Mouse (Mus musculus) heart, adult 8-10 months (tissue): Measurements from ENCODE around the gene Slc17a4. TPM values are rescaled to one million over a fixed set of nuclear protein-coding genes. Genes with fewer than 3 reads are reported as not detected.

Source experiments
- DNase-seq: peaks from one replicate; pipeline ENCODE4 v3.0.0; 2022; ENCODE audit warnings: low spot score
- microRNA-seq: library from miRNA; unstranded; fragments of <30 nt; microRNA quantifications from one replicate; pipeline ENCODE4 v1.2.0, GENCODE M21; 2022
- total RNA-seq, 4 experiments: library from RNA; stranded (reverse); gene quantifications; 2 replicates each; pipeline ENCODE4 v1.2.4; 2022

The Slc17a4 gene
- total RNA-seq, 4 experiments from 2014 or later, result not detected

DNA sequence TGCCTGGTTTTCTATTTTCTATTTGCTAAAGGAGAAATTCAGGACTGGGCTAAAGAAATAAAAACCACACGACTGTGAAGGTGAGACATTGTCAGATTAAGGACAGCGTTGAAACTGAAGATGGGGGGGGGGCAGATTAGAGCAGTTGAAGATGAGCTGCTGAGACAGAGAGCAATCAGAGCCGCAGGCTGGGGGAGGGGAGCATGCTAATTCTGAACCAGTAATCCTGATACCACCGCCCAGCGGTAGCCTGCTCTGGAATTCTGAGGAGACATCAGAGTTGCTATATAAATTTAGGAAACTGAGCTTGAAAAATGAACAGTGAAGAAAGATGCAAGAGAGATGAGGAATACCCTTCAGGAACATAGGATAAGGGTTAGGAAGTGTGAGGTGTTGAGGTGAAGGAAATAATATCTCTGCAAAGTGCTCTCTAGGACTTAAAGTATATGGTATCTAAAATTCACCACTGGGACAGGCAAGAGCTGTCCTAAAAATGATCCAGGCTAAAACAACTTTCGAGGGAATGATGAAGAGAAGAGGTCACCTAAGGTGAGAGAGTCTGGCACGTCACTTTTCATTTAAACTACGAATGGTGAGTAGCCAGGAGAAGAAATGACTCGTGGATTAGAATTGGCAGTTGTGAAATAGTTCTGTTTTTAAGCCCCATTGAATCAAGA is 22.1 kb downstream of the Slc17a4 start:
- DNase-seq, result no peak

- no peak for DNase-seq
Measured at GRCm38 (mm10) chr13:23889011-23889605, 25.7 kb downstream of the Slc17a4 start.

- no peak for DNase-seq
Measured at GRCm38 (mm10) chr13:23887026-23887725, 27.6 kb downstream of the Slc17a4 start.

GRCm38 (mm10) chr13:23885540-23885939 is 29.3 kb downstream of the Slc17a4 start:
- DNase-seq, result no peak

- DNase-seq, result no peak
Measured at GRCm38 (mm10) chr13:23879636-23880035, 35.2 kb downstream of the Slc17a4 start.

- DNase-seq, result no peak
Measured at GRCm38 (mm10) chr13:23879106-23879505, 35.7 kb downstream of the Slc17a4 start.

DNA sequence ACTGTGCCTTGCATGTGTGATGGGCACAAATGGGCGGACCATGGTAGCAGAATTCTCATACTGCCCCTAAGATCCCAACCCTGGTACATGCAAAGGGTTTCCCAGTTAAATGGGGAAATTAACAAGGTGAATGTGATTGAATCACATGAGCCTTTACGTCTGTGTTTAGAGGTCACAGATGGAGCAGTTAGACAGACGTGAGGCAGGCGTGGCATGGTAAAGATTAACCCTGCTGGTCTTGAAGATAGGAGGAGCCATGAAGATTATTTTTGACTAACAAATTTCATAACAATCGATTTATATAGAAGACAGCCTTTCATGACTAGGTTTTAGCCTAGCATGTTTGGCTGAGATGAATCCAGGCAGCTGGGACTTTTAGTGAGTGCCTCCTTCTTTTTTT is 41.7 kb downstream of the Slc17a4 start:
- no peak for DNase-seq

DNA sequence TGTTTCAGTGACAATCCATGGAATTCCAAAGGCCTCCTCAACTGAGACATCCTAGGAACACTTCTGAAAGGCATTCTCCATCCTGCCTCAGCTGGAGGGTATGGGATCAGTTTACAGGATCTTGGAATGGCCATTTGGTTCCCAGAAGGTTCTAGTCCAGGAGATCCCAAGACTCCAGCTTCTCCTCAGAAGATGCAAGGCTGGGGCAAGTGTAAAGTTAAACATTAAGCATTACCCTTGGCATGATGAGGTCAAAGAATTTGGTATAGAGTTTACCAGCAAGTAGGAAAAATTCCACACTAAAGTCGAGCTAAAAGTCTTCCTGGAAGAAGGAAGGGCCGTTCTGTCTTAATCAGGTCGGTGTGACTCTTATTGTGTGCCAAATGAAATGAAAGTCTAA is 44.8 kb downstream of the Slc17a4 start:
- no peak for DNase-seq

GRCm38 (mm10) chr13:23868790-23869533 is 45.8 kb downstream of the Slc17a4 start:
- DNase-seq, result no peak

- no peak for DNase-seq
Measured at GRCm38 (mm10) chr13:23867405-23867804, 47.4 kb downstream of the Slc17a4 start, which contains the start of gene Slc17a1. Slc17a1 (plus strand) TSS chr13:23867750.

- no peak for DNase-seq
Measured at GRCm38 (mm10) chr13:23867000-23867399, 47.8 kb downstream of the Slc17a4 start.

DNA sequence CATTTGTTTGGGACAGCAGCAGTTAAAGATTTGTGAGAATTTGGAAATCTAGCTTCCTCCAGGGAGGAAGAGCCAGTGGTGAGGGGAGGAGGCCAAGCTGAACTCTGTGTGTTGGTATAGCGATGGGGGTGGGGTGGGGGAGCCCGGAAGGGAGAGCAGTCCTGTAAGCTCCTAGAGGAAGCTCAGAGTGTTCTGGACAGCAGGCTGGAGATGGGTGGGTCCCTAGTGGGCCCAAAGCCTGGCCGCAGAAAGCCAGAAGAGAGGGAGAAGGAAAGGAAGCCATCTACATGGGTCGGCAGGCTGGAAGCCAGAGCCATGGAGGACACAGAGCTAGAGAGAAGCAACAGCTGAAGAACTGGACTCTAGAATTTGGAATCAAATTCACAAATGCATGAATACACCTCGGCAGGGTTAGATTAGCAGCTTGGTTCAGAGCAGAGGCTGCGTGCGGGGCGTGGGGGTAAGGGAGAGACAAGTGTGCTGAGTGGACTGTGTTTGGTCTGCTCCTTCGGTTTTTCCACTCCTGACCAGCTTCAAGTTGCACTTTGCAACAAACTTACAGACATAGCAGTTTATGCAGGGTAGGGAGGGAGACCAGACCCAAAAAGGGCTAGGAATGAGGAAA is 48.6 kb downstream of the Slc17a4 start:
- DNase-seq, result no peak

DNA sequence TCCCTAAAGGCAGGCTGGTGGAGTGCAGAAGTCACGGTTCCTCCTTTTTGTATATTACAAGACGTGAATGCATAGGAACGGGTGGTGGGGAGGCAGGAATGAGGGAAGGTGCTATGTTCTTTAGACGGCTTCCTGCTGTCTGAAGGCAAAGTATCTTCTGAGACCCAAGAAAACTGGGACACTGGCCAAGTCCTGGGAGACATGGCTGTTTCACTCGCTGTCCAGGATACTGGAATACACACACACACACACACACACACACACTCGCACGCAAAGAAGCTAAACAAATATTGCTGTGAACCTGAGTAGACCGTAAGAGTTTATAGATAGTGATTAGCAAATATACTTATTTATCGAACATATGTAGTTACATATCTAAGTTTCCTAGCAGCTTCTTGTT is 50.1 kb downstream of the Slc17a4 start:
- DNase-seq, result no peak

DNA sequence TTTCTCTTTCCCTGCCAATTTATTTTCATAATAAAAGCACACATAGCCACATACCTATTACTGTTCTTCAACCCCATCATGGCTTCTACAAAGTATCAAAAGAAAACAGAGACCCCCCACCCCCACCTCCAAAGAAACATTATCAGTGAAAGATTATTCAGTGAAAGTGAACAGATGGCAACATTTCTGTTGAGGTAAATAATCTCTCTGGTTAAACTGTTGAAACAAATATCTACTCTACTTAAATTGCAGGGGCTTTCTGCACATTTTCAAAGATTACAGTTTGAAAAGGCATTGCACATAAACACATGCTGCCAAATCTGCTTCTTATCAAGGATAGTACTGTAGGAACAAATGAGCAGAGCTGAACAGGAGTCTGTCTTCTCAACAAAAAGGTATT is 53.0 kb downstream of the Slc17a4 start:
- no peak for DNase-seq

- no peak for DNase-seq
Measured at GRCm38 (mm10) chr13:23856401-23856800, 58.4 kb downstream of the Slc17a4 start.

DNA sequence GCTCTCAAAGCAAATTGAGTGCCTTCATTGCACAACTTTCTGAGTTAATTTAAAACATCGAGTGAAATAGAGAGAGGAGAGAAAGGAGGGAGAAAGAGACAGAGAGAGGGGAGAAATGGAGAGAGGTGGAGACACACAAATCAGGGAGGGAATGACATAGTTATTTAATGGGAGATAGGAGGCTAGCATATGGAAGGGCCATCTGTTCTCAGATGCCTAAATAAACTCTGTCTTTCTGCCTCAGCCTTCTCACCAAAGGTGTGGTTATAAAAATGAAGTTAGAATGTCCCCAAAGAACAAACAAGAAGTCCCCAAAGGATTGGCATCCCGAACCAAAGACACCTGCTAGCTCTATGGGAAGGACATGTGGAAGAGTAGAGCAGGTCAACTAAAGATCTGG is 65.5 kb downstream of the Slc17a4 start:
- no peak for DNase-seq

Small RNA genes lying within 50 kb of the gene (microRNA-seq; reads per million reads assigned to microRNA genes)
- gene Gm44344, result not detected

Other genes with a start within 250 kb of the Slc17a4 start
- 1 to 10 TPM; 1.1 to 1.6 (median 1.3) TPM for gene Hist1h2ac, start 231.1 kb downstream of the Slc17a4 start, total RNA-seq
- 10 to 100 TPM; 74.6 to 82.2 (median 76.6) TPM for gene Hist1h2bc, start 230.8 kb downstream of the Slc17a4 start, total RNA-seq
- under 1 TPM in 1 of 4 experiments, not detected in 3; 0.30 TPM for gene Hist1h1t, start 219.2 kb downstream of the Slc17a4 start, total RNA-seq
- 10 to 100 TPM; 37.9 to 55.9 (median 45.3) TPM for gene Hist1h4c, start 216.6 kb downstream of the Slc17a4 start, total RNA-seq
- 10 to 100 TPM; 58.1 to 66.0 (median 61.5) TPM for gene Hfe, start 204.2 kb downstream of the Slc17a4 start, total RNA-seq
- 100 to 1,000 TPM; 145 to 209 (median 187) TPM for gene Hist1h1c, start 176.2 kb downstream of the Slc17a4 start, total RNA-seq
- 1 to 10 TPM in 2 of 4 experiments, under 1 TPM in 1, not detected in 1; 0.82 to 5.6 (median 2.3) TPM for gene Hist1h3c, start 169.4 kb downstream of the Slc17a4 start, total RNA-seq
- gene Hist1h2bb, start 168.3 kb downstream of the Slc17a4 start, total RNA-seq, result 1 to 10 TPM; 2.6 to 6.9 (median 4.0) TPM
- gene Hist1h2ab, start 163.9 kb downstream of the Slc17a4 start, total RNA-seq, result 1 to 10 TPM in 3 of 4 experiments, not detected in 1; 2.4 to 8.4 (median 4.0) TPM
- 10 to 100 TPM in 1 of 4 experiments, 1 to 10 TPM in 3; 2.4 to 16.9 (median 4.5) TPM for gene Hist1h3b, start 162.7 kb downstream of the Slc17a4 start, total RNA-seq
- 1 to 10 TPM; 5.4 to 9.6 (median 6.8) TPM for gene Hist1h4b, start 158.0 kb downstream of the Slc17a4 start, total RNA-seq
- 10 to 100 TPM in 1 of 4 experiments, 1 to 10 TPM in 3; 4.1 to 10.2 (median 5.4) TPM for gene Hist1h4a, start 153.8 kb downstream of the Slc17a4 start, total RNA-seq
- 1 to 10 TPM; 1.8 to 10.0 (median 6.6) TPM for gene Hist1h3a, start 152.6 kb downstream of the Slc17a4 start, total RNA-seq
- gene Hist1h1a, start 151.3 kb downstream of the Slc17a4 start, total RNA-seq, result 1 to 10 TPM; 3.3 to 5.0 (median 4.0) TPM
- not detected for gene Trim38, start 145.1 kb downstream of the Slc17a4 start, total RNA-seq
- not detected for gene Slc17a2, start 108.0 kb downstream of the Slc17a4 start, total RNA-seq
- not detected for gene Slc17a3, start 75.6 kb downstream of the Slc17a4 start, total RNA-seq
- not detected for gene Slc17a1, start 47.3 kb downstream of the Slc17a4 start, total RNA-seq
- gene Hist1h2ba, start 19.1 kb upstream of the Slc17a4 start, total RNA-seq, result not detected
- gene Hist1h2aa, start 19.5 kb upstream of the Slc17a4 start, total RNA-seq, result not detected
- not detected for gene Scgn, start 76.2 kb upstream of the Slc17a4 start, total RNA-seq